Mouse (Mus musculus) T-cell, adult 66 days (primary cell): Measurements from ENCODE around the gene Rbm4. TPM values are rescaled to one million over a fixed set of nuclear protein-coding genes. Genes with fewer than 3 reads are reported as not detected.

Experiments used
- total RNA-seq, 2 experiments: library from RNA; stranded (reverse); gene quantifications; 3 replicates in 1 of 2; 4 replicates in 1 of 2; pipeline ENCODE4 v1.2.4; 2023

Gene Rbm4
- 100 to 1,000 TPM in 1 of 2 experiments, 10 to 100 TPM in 1; 98.1 to 112 TPM for total RNA-seq

DNA sequence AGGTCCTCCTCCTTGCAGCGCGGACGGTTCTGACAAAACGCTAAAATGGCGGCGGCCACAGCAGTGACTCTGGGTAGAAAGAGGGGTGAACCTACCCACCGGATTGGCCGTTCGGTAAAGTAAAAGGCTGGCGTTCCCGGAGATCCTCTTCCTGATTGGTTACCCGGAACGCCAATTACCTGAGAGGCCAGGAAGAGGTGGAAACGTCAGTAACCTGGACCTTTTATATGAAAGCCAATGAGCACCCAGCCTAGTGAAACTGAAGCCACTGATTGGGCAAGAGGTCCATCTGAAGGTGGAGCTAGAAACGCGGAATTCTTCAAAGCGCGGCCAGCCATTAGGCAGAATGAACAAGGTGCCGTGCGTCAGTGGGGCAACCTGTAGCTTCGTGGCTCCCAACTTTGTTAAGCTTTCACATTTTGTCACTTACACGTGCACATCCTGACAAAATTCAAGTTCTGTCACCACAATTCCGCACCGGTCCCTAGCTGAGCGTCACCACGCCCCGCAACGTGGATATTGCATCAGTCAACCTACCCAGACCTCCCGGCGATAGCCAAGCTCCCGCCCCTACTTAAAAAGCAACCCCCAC lies at the start of gene Rbm4:
Rbm4 (minus strand) TSS at position 71 of the 592 bp plus-strand sequence.

DNA sequence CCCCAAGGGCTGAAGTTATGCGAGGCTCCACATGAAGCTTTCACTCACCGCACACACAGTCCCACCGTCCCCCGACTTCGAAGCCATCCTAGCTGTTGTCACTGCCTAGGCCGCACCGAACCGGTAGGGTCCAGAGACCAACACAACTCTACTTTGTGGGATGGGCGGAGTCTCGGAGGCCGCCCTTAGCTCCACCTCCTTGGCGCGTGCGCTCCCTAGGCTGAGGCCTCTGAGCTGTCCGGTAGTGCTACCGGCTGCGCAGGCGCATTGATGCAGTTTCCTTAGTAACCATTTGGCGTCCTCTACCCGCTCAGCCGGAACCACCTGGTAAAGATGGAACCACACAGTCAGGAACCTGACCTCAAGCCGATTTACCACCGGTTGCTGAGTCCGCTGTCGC lies 45.4 kb upstream of the Rbm4 start, which contains the start of the genes Ccs and Ccdc87:
Ccs (minus strand) TSS at position 184 of the 400 bp plus-strand sequence.
Ccdc87 (plus strand) TSS at position 218 of the 400 bp plus-strand sequence.

DNA sequence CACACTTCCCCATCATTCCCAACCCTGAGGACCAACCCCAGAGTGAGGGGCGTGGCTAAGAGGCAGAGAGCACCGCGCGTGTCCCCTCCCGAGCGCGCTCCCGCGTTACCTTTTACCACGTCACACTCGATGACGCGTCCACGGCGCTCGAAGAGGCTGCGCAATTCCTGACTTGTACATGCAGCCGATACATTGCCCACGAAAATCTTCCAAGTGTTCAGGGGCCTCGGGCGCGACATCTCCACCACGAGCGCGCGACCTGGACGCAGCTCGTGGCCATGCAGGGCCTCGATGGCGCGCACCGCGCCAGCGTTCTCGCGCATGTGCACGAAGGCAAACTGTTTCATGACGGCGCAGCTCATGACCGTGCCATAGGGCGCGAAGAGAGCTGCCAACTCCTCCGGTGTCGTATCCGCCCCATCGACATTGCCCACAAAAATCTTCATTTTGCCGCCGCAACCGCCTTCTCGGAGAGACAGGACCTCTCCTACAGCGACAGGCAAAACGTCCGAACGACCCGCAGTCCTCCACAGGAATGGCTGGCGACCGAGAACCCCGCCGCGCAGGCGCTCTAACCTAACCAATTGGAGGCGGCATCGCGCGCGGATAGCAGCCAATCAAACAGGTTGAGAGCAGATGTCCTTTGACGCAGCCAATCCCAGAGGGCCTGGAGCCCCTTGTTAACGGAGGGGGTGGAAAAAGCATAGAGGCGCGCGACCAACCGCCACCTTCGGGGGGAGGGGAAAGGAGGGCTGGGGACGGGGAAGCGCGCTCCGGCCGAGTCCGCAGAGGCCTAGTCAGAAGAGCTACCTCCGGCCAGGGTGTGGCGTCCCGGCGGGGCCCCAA lies 17.6 kb upstream of the Rbm4 start, which contains the start of the genes Gm21992 and Rbm14:
Gm21992 (minus strand) TSS at position 550 of the 846 bp plus-strand sequence.
Rbm14 (minus strand) TSS at position 572 of the 846 bp plus-strand sequence.

DNA sequence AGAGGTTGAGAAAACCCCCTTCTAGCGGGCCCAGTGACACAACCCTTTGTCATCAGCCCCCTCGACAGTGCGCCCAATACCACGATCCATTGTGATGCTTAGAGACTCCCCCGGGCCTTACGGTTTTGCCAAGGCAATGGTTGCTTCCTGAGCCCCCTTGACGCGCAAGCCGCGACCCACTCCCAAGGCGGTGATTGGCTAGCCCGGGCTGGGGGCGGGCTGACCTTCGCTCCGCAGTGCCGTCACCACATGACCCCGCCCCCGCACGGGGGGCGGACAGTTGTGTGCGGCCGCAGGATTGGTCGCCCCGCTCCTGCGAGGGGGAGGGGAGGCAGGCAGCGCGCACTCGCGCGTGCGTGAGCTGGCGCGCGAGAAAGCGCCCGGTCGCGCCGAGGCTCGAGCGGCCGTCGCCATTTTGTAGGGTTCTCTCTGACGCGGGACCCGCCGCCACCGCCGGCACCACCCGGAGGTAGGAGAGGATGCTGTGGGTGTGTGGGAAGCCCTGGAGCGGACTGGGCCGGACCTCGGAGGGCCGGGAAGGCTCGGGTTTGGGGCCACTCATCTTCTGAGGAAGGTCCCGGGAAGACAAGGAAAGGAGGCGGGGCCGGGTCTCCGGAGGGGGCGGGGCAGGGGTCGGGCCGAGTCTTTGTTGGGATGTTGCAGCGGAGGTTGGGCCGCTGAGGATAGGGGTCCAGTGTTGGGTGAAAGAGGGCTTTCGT lies 37.3 kb downstream of the Rbm4 start, which contains the start of gene Rbm4b:
Rbm4b (plus strand) TSS at position 305 of the 719 bp plus-strand sequence.

Other genes with a start within 250 kb of the Rbm4 start
- under 1 TPM; 0.29 to 0.53 TPM for gene Lrfn4, start 178.2 kb downstream of the Rbm4 start, total RNA-seq
- 10 to 100 TPM; 53.2 to 59.2 TPM for gene Rce1, start 168.3 kb downstream of the Rbm4 start, total RNA-seq
- gene Gm960, start 95.2 kb downstream of the Rbm4 start, total RNA-seq, result not detected
- gene Sptbn2, start 82.7 kb downstream of the Rbm4 start, total RNA-seq, result under 1 TPM in 1 of 2 experiments, not detected in 1; 0.09 TPM
- gene Rbm4b, start 37.4 kb downstream of the Rbm4 start, total RNA-seq, result 10 to 100 TPM; 24.8 to 30.7 TPM
- 10 to 100 TPM; 27.8 to 51.8 TPM for gene Gm21992, start 17.7 kb upstream of the Rbm4 start, total RNA-seq
- gene Rbm14, start 17.7 kb upstream of the Rbm4 start, total RNA-seq, result 10 to 100 TPM; 84.8 to 95.2 TPM
- 10 to 100 TPM; 51.0 to 53.8 TPM for gene Ccs, start 45.4 kb upstream of the Rbm4 start, total RNA-seq
- gene Ccdc87, start 45.5 kb upstream of the Rbm4 start, total RNA-seq, result not detected
- 1 to 10 TPM; 3.8 to 4.1 TPM for gene Ctsf, start 61.2 kb upstream of the Rbm4 start, total RNA-seq
- under 1 TPM in 1 of 2 experiments, not detected in 1; 0.27 TPM for gene Actn3, start 84.0 kb upstream of the Rbm4 start, total RNA-seq
- 1 to 10 TPM; 5.0 to 6.1 TPM for gene Zdhhc24, start 84.8 kb upstream of the Rbm4 start, total RNA-seq
- 1 to 10 TPM; 1.9 to 3.3 TPM for gene Bbs1, start 112.7 kb upstream of the Rbm4 start, total RNA-seq
- gene Dpp3, start 134.4 kb upstream of the Rbm4 start, total RNA-seq, result 10 to 100 TPM; 89.3 to 95.6 TPM
- 1 to 10 TPM; 2.3 to 2.9 TPM for gene Peli3, start 149.2 kb upstream of the Rbm4 start, total RNA-seq
- gene Mrpl11, start 168.2 kb upstream of the Rbm4 start, total RNA-seq, result 10 to 100 TPM; 32.4 to 35.4 TPM
- gene Npas4, start 196.4 kb upstream of the Rbm4 start, total RNA-seq, result 1 to 10 TPM in 1 of 2 experiments, under 1 TPM in 1; 0.90 to 1.7 TPM
- 1 to 10 TPM; 2.6 to 4.2 TPM for gene Slc29a2, start 230.0 kb upstream of the Rbm4 start, total RNA-seq
- 1 to 10 TPM; 4.5 to 5.3 TPM for gene B4gat1, start 244.9 kb upstream of the Rbm4 start, total RNA-seq
- gene AC124502.3, start 245.0 kb upstream of the Rbm4 start, total RNA-seq, result 1 to 10 TPM; 1.7 to 2.2 TPM
- 10 to 100 TPM; 60.1 to 63.1 TPM for gene Brms1, start 247.5 kb upstream of the Rbm4 start, total RNA-seq